Mouse (Mus musculus) telencephalon, adult 2 months (tissue): ENCODE measurements at regions not wholly inside any gene's neighbourhood (a gene's known extent, or its start where the extent isn't known, plus 50 kb on each side); places are given as distances from the start of the nearest gene placed in this dataset.

ENCODE experiments used
- DNase-seq: peaks from one replicate; pipeline ENCODE4 v3.0.0-alpha.2; 2011; ENCODE audit warnings: low read depth, low spot score

DNA sequence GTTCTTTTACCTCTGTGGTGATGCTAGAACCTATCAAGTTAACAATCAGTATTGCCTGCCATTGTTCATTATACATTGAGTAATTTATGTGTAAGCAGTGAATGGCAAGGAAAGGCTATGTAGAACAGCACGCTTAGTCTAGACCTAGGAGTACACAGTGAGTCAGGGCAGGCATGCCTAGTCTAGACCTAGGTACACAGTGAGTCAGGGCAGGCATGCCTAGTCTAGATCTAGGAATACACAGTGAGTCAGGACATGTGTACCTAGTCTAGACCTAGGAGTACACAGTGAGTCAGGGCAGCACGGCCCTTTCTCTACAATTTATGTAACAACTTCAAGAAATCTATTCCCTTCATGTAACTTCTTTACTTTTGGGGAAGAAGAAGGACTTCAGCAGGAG, 347.2 kb downstream of the Tmem232 start:
- no peak for DNase-seq

DNA sequence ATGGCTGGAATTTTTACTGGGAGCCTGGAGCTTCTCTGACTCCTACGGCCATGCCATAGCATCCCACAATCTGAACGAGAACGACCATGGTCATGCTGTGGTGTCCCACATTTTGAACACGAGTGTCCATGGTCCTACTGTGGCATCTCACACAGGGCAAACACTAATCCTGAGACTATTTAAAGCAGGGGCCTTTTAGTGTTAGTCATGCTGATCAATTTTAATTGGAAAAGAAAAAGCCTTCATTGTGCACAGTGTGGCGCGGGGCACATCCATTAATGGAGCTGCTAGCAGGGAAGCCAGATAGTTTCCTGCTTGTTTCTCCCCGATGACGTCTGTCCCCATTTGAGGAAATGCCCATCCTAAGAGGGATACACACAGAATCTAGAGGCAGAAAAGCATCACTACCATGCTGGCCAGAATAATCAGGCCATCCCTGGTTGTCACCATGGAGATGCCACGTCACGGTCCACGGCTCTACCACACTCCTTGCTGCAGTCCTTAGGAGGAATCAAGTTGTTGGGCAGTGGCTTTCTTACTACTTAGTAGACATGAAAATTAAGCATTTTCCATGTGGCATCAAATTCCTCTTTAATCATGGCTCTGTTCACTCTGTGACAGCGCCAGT, 348.0 kb downstream of the Tmem232 start:
- DNase-seq, result no peak

GRCm38 (mm10) chr17:65190839-65191591, 349.6 kb downstream of the Tmem232 start:
- no peak for DNase-seq

DNA sequence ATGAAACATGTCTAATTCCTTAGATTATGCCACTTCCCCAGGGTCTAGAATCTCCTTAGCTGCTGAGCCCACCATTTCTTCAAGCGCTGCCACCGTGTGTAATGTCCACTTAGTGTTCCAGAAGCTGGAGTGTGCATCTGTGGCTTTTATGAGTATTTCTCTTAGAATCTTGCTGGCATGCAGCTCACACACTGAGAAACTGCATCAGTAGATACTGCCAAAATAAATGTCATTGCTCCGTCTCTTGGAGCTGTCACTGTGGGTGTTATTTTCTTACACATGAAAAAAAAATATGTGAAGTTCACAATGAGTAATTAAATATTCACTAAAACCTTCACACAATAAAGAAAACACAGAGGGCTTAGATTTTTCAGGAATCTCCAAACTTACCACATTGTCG, 345.3 kb upstream of the 4930583I09Rik start:
- peak; percentile 35 for DNase-seq

GRCm38 (mm10) chr17:65175770-65176169, 339.9 kb upstream of the 4930583I09Rik start:
- no peak for DNase-seq

DNA sequence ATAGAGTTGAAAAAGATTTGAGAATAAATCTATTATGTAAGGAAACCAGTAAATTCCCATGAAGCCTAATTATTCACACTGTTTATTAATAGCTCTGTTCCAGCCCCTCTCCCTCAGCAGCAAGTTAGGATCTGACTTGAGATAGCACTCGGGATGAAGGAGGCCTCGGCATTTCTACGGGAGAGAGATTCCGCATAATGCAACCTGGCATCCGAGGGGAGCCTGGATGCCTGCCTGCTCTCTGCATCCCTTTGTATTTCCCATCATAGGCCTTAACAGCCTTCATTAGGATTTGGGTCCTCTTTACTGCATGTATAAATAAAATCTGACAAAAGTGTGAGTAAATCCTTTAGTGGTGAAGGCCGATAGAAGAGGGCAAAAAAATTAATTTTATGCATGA, 338.2 kb upstream of the 4930583I09Rik start:
- DNase-seq, result no peak

- DNase-seq, result peak; percentile 81
These were observed 337.4 kb upstream of the 4930583I09Rik start for GRCm38 (mm10) chr17:65173236-65173635.

GRCm38 (mm10) chr17:65170691-65171090, 334.8 kb upstream of the 4930583I09Rik start:
- DNase-seq, result peak; percentile 90

- no peak for DNase-seq
These were observed 334.2 kb upstream of the 4930583I09Rik start for GRCm38 (mm10) chr17:65169981-65170617.

- DNase-seq, result peak; percentile 46
These were observed 310.5 kb upstream of the 4930583I09Rik start for GRCm38 (mm10) chr17:65146376-65146775.

- no peak for DNase-seq
These were observed 278.8 kb upstream of the 4930583I09Rik start for GRCm38 (mm10) chr17:65114651-65115050.

- DNase-seq, result no peak
These were observed 277.2 kb upstream of the 4930583I09Rik start for GRCm38 (mm10) chr17:65113121-65113520.

- peak; percentile 38 for DNase-seq
These were observed 269.8 kb upstream of the 4930583I09Rik start for GRCm38 (mm10) chr17:65105622-65106021.

DNA sequence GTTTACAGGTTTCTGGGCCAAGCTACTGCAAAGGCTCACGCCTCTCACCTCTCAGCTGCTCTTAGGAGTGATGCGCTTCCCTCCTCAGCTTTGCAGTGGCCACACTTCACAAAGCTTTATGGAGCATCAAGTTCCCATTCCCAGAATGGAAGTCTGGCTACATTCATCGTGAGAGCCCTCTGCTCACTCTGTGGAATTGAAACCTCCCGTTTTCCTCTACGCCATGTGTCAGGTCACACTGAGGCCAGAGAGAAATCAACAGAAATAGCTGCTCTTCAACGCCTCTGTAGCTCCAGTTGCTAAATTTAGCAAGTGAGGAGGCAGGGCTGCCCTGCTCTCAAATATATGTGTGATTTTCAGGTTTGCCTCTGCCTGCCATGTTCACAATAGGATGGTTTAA, 265.3 kb upstream of the 4930583I09Rik start:
- DNase-seq, result no peak

DNA sequence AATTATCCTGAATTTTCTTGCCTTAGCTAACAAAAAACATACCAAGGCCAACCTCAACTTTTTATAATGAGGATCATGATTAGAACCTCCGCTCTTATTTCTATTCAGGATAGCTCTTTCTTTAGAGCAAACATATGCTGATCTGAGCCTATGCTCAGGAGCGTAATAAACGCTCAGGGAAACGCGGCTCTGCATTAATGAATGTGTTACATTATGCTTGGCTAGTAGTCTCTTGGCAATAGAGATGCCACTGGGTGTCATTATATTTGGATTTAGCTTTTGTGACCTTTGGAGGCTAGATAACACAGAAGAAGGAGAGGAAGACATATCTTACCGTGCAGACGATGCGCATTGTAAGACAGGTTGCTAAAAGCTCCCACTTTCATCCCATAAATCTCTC, 246.4 kb upstream of the 4930583I09Rik start:
- no peak for DNase-seq

DNA sequence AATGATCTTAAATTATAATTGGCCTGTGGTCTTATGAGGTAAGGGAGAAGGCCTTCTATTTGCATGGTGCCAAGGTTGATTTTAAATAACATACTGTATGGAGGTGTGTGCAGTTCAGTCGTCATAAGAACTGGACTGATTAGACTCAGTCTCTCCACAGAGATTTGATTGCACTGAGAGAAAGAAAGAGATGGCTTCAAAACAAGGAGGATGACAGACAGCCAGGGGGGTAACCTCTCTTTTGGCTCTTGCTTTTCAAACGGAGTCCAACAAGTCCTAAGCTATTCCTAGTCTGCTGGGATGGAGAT, 245.9 kb upstream of the 4930583I09Rik start:
- DNase-seq, result no peak

DNA sequence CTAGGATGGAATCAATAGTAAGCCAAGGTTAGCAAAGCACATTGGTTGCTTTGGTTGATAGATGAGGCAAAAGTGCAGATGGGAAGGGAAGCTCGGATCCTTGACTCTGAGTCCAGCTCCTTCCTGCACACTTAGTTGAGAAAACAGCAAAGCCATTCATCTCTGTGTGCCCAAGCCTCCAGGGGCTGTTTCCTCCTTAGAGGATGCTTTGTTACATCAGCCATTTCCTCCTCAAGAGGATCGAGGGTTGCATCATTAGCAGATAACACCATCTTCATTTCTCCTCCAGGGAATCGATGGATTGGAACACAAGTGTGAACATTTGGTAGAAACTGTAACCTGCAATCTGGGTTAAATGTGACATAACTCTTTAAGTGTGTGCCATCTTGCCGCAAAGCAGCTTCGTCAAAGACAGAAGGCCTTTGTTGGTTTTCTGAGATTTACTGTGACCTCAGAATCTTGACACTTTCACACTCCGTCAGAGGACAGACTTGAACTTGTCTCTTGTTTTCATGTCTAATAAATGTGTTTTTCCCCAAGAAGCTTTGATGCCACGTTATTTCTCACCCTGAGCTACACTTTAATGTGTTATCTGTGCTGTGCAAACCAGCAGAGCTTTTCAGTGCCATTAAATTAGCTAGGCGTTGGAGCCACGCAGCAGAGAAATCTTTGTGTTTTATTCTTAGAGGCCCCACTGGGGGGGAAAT, 245.4 kb upstream of the 4930583I09Rik start:
- no peak for DNase-seq

- no peak for DNase-seq
These were observed 239.0 kb upstream of the 4930583I09Rik start for GRCm38 (mm10) chr17:65074878-65075277.

DNA sequence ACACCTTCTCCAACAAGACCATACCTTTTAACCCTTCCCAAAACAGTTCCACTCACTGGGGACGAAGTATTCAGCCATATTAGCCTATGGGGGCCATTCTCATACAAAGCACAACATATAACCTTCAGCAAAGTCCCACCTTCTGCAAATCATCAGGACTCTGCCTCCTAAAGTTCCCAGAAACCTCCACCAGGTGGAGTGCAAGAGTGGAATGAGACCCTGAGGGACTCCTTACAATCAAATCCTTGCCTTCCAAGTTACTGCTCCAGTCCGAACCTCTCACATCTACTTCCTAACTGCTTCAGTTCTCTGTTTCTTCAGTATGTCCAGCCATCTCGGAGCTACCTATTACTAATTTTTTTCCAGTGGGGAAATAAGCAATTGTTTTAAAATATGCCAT, 235.2 kb upstream of the 4930583I09Rik start:
- DNase-seq, result no peak

- DNase-seq, result no peak
These were observed 230.3 kb upstream of the 4930583I09Rik start for GRCm38 (mm10) chr17:65066135-65066534.

DNA sequence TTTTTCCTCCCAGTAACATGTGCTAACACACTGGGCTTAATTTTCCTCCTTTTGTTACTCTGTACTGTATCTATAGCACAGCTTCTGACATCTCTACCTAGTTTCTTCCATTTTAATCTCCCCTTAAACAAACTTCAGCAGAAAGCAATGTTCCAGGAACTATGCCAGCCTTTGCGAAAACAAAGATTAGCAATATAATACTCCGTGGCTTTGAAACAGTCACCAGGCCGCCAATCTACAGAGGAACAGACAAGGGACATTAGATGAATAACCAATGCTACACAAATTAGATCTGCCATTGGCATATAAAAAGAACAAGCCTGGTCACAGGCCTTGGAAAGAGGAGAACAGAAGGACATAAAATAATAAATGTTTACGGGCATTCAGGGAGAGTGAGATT, 220.2 kb upstream of the 4930583I09Rik start:
- DNase-seq, result no peak

DNA sequence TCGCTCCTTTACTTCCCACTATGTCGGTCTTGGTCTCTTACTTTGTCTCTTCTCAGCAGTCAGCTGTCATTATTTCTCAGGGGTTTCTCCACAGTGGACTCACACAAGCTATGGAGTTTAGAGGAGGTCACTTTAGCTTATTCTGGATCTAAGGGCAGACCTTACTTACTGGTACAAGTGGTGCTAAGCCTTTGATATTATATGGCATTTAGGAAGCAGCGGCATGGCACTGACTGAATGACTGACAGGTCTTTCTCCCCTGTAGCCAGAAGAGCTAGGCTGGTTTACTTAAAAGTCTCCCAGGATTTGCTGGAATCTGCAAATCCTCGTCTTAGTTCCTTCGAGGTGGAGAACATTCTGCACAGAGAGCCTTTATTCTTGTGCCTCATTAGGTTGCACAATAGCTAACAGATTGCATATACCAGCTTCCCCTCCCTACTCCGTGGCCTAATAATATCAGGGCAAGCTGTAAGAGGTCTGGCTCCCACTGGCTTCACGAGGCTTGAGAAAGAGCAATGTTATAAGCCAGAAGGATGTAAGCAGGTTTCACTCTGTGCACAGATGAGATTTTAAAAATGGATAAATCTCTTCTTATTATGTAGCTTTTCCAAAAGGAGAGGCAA, 214.1 kb upstream of the 4930583I09Rik start:
- no peak for DNase-seq
